Mouse (Mus musculus) midbrain, embryonic 13.5 days (tissue): ENCODE results near the gene Olfr671. TPM values are rescaled to one million over a fixed set of nuclear protein-coding genes. Genes with fewer than 3 reads are reported as not detected.
"Not testable (repeated sequence)": the region's sequence is repeated elsewhere in the genome, so short reads cannot be mapped to it uniquely, and the experiment has no call there.

Experiments used
- ATAC-seq: fragments of 200-750 bp; cut with Nextera tagmentation; 2 replicates; pipeline ENCODE4 v1.8.0; 2017; ENCODE audit warnings: mild to moderate bottlenecking, moderate TSS enrichment, moderate library complexity
- H3K27ac ChIP-seq: fragments of 300-500 bp; sonication (generic); 2 replicates; pipeline ENCODE4 v1.5.1; 2015; ENCODE audit warnings: inconsistent platforms, mild to moderate bottlenecking, moderate library complexity
- H3K27me3 ChIP-seq: fragments of 300-500 bp; sonication (generic); 2 replicates; pipeline ENCODE4 v1.6.1; 2015; ENCODE audit warnings: mild to moderate bottlenecking, inconsistent platforms
- H3K36me3 ChIP-seq: fragments of 300-500 bp; sonication (generic); 2 replicates; pipeline ENCODE4 v1.6.1; 2015; ENCODE audit warnings: mild to moderate bottlenecking, inconsistent platforms
- H3K4me1 ChIP-seq: fragments of 300-500 bp; sonication (generic); replicated peaks from 2 replicates; pipeline ENCODE4 v1.6.1; 2015; ENCODE audit warnings: inconsistent platforms
- H3K4me2 ChIP-seq: fragments of 300-500 bp; sonication (generic); replicated peaks from 2 replicates; pipeline ENCODE4 v1.6.1; 2015; ENCODE audit warnings: moderate library complexity, mild to moderate bottlenecking, inconsistent platforms
- H3K4me3 ChIP-seq: fragments of 300-500 bp; sonication (generic); replicated peaks from 2 replicates; pipeline ENCODE4 v1.5.1; 2015; ENCODE audit warnings: mild to moderate bottlenecking, inconsistent platforms
- H3K9ac ChIP-seq: fragments of 300-500 bp; sonication (generic); replicated peaks from 2 replicates; pipeline ENCODE4 v1.6.1; 2015; ENCODE audit warnings: mild to moderate bottlenecking, inconsistent platforms
- H3K9me3 ChIP-seq: fragments of 300-500 bp; sonication (generic); 2 replicates; pipeline ENCODE4 v1.6.1; 2016; ENCODE audit warnings: mild to moderate bottlenecking, inconsistent platforms
- WGBS: fragments of 180-500 bp; shearing (Covaris S2); methylation state at CpG from one replicate; pipeline ENCODE4 v1.1.7; 2015; 5-methylcytosine and 5-hydroxymethylcytosine counted together
- polyA plus RNA-seq: library from polyadenylated mRNA; unstranded; fragments of >200 nt; fragmentation: Nextera tagmentation; extraction: Ambion mirVana; gene quantifications from 2 replicates; pipeline ENCODE4 v1.2.1, GENCODE M21; 2015

Gene Olfr671
- polyA plus RNA-seq = not detected in 2 replicates

DNA sequence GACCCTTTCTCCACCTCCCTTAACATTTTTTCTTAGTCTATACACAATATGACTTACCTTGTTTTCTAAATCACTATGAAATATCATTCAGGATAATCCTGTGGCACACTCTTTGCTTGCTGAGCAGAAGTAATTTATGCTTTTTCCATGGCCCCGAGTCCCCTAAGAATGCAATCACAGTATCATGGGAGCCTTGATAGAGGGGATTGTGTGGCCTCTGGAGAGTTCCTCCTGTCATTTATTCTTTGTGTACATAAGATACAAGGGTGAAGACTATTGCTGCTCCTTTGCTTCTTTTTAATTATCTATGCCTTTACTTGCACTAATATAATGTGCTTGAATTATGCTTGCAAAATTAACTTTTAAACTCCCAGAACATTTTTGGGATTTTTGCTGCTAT, at the start of gene Olfr671:
Gene Olfr671, minus strand, starts transcription at position 101 of the 400 bp plus-strand sequence.
- no peaks in the 10 kb centered on the region for H3K36me3 ChIP-seq
- H3K4me3 ChIP-seq = no peak within 1 kb of the TSS
- no peak within 1 kb of the TSS for H3K27ac ChIP-seq
- H3K9ac ChIP-seq = no peak within 1 kb of the TSS
- ATAC-seq = no peak
- H3K4me1 ChIP-seq = no peaks in the 10 kb centered on the region
- H3K9me3 ChIP-seq = no peaks in the 10 kb centered on the region
- H3K27me3 ChIP-seq = no peaks in the 10 kb centered on the region
- WGBS = 76% methylated on average over 1 of the region's 1 CpGs
- no peak within 1 kb of the TSS for H3K4me2 ChIP-seq

- Histone ChIP-seq H3K9ac (no peak within 1 kb of the TSS), H3K4me2 (no peak within 1 kb of the TSS), H3K4me3 (no peak within 1 kb of the TSS), H3K27ac (no peak within 1 kb of the TSS), H3K27me3 (no peaks in the 10 kb centered on the region), H3K4me1 (no peaks in the 10 kb centered on the region), H3K36me3 (no peaks in the 10 kb centered on the region), H3K9me3 (no peaks in the 10 kb centered on the region)
- ATAC-seq = no peak
- WGBS = 68% methylated on average over 1 of the region's 1 CpGs
Observed at GRCm38 (mm10) chr7:105028360-105028759, 49.4 kb upstream of the Olfr671 start, which contains the start of gene Olfr675. TSS of gene Olfr675 (minus strand) at chr7:105028460.

GRCm38 (mm10) chr7:105022530-105022929, 43.6 kb upstream of the Olfr671 start:
- Histone ChIP-seq H3K9me3 (no peaks in the 10 kb centered on the region), H3K36me3 (no peaks in the 10 kb centered on the region), H3K4me3 (no peak overlapping the region), H3K9ac (no peak overlapping the region), H3K27me3 (no peaks in the 10 kb centered on the region), H3K27ac (no peak overlapping the region), H3K4me2 (no peak overlapping the region), H3K4me1 (no peaks in the 10 kb centered on the region)
- 69% methylated on average over 1 of the region's 1 CpGs for WGBS
- ATAC-seq = no peak

GRCm38 (mm10) chr7:105001929-105002328, 23.0 kb upstream of the Olfr671 start, which contains the start of gene Olfr672:
TSS of gene Olfr672 (minus strand) at chr7:105002029.
- Histone ChIP-seq H3K4me3 (no peak within 1 kb of the TSS), H3K9me3 (no peaks in the 10 kb centered on the region)

GRCm38 (mm10) chr7:104972507-104972906, 6.4 kb downstream of the Olfr671 start:
- not testable (repeated sequence) for H3K36me3 ChIP-seq, H3K9me3 ChIP-seq, H3K27ac ChIP-seq, H3K4me1 ChIP-seq, ATAC-seq, H3K27me3 ChIP-seq, H3K9ac ChIP-seq, H3K4me2 ChIP-seq, H3K4me3 ChIP-seq
- 78% methylated on average over 2 of the region's 2 CpGs for WGBS

More at GRCm38 (mm10) chr7:105001929-105002328, 23.0 kb upstream of the Olfr671 start, which contains the start of gene Olfr672:
- Histone ChIP-seq H3K9ac (no peak within 1 kb of the TSS), H3K36me3 (no peaks in the 10 kb centered on the region), H3K4me2 (no peak within 1 kb of the TSS), H3K4me1 (no peaks in the 10 kb centered on the region), H3K27me3 (no peaks in the 10 kb centered on the region), H3K27ac (no peak within 1 kb of the TSS)
- ATAC-seq = no peak

- no peaks in the 10 kb centered on the region for H3K27me3 ChIP-seq
- H3K4me3 ChIP-seq = no peak within 1 kb of the TSS
- no peak for ATAC-seq
- H3K27ac ChIP-seq = no peak within 1 kb of the TSS
- H3K36me3 ChIP-seq = no peaks in the 10 kb centered on the region
- no peak within 1 kb of the TSS for H3K9ac ChIP-seq
- no peak within 1 kb of the TSS for H3K4me2 ChIP-seq
- WGBS = 74% methylated on average over 1 of the region's 1 CpGs
- no peaks in the 10 kb centered on the region for H3K9me3 ChIP-seq
- H3K4me1 ChIP-seq = no peaks in the 10 kb centered on the region
Observed at GRCm38 (mm10) chr7:104962520-104962919, 16.4 kb downstream of the Olfr671 start, which contains the start of gene Olfr670. TSS of gene Olfr670 (minus strand) at chr7:104962620.

DNA sequence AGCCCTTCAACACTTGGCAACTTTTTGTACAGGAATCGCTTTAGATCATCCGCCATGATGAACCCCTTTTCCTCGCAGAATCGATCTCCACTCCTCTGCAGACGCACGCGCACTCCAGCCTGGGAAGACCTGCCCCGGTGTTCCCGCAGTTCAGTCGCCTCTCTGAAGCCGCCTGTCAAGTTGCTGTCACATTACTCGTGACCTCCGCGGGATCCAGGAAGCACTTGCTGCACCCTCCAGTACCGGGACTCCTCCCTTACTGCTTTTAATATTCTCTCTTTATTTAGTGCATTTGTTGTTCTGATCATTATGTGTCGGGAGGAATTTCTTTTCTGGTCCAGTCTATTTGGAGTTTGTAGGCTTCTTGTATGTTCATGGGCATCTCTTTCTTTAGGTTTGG, 28.7 kb downstream of the Olfr671 start:
- not testable (repeated sequence) for ATAC-seq, H3K27me3 ChIP-seq, H3K4me2 ChIP-seq, H3K27ac ChIP-seq, H3K36me3 ChIP-seq, H3K9me3 ChIP-seq, H3K9ac ChIP-seq, H3K4me1 ChIP-seq, H3K4me3 ChIP-seq
- WGBS = 93% methylated on average over 16 of the region's 16 CpGs

GRCm38 (mm10) chr7:104933940-104934339, 45.0 kb downstream of the Olfr671 start, which contains the start of gene Olfr669:
TSS of gene Olfr669 (plus strand) at chr7:104934240.
- 95% methylated on average over 1 of the region's 1 CpGs for WGBS
- no peaks in the 10 kb centered on the region for H3K4me1 ChIP-seq

GRCm38 (mm10) chr7:104927957-104928356, 51.0 kb downstream of the Olfr671 start, which contains the start of gene Olfr668:
TSS of gene Olfr668 (minus strand) at chr7:104928057.
- Histone ChIP-seq H3K9ac (no peak within 1 kb of the TSS), H3K27me3 (no peaks in the 10 kb centered on the region), H3K4me2 (no peak within 1 kb of the TSS), H3K4me1 (no peaks in the 10 kb centered on the region), H3K27ac (no peak within 1 kb of the TSS), H3K36me3 (no peaks in the 10 kb centered on the region), H3K9me3 (no peaks in the 10 kb centered on the region), H3K4me3 (no peak within 1 kb of the TSS)
- WGBS = 85% methylated on average over 1 of the region's 1 CpGs
- no peak for ATAC-seq

More at GRCm38 (mm10) chr7:104933940-104934339, 45.0 kb downstream of the Olfr671 start, which contains the start of gene Olfr669:
- Histone ChIP-seq H3K9ac (no peak within 1 kb of the TSS), H3K4me3 (no peak within 1 kb of the TSS), H3K36me3 (no peaks in the 10 kb centered on the region), H3K9me3 (no peaks in the 10 kb centered on the region), H3K27ac (no peak within 1 kb of the TSS), H3K4me2 (no peak within 1 kb of the TSS), H3K27me3 (no peaks in the 10 kb centered on the region)
- ATAC-seq = no peak

Other genes starting within 250 kb of the Olfr671 start
- not detected in 2 replicates for gene Usp17le, start 201.7 kb downstream of the Olfr671 start, polyA plus RNA-seq
- gene Usp17lb, start 136.5 kb downstream of the Olfr671 start, polyA plus RNA-seq = not detected in 2 replicates
- not detected in 2 replicates for gene Usp17la, start 122.1 kb downstream of the Olfr671 start, polyA plus RNA-seq
- gene Olfr665, start 101.1 kb downstream of the Olfr671 start, polyA plus RNA-seq = not detected in 2 replicates
- not detected in 2 replicates for gene Olfr666, start 83.2 kb downstream of the Olfr671 start, polyA plus RNA-seq
- gene Olfr667, start 57.6 kb downstream of the Olfr671 start, polyA plus RNA-seq = not detected in 2 replicates
- gene Olfr668, start 51.1 kb downstream of the Olfr671 start, polyA plus RNA-seq = not detected in 2 replicates
- not detected in 2 replicates for gene Olfr669, start 44.9 kb downstream of the Olfr671 start, polyA plus RNA-seq
- gene Olfr670, start 16.5 kb downstream of the Olfr671 start, polyA plus RNA-seq = not detected in 2 replicates
- gene Olfr672, start 22.9 kb upstream of the Olfr671 start, polyA plus RNA-seq = not detected in 2 replicates
- not detected in 2 replicates for gene Olfr675, start 49.3 kb upstream of the Olfr671 start, polyA plus RNA-seq
- not detected in 2 replicates for gene Olfr676, start 53.6 kb upstream of the Olfr671 start, polyA plus RNA-seq
- gene Olfr677, start 72.2 kb upstream of the Olfr671 start, polyA plus RNA-seq = not detected in 2 replicates
- not detected in 2 replicates for gene Olfr678, start 85.3 kb upstream of the Olfr671 start, polyA plus RNA-seq
- gene Olfr679, start 102.1 kb upstream of the Olfr671 start, polyA plus RNA-seq = not detected in 2 replicates
- not detected in 2 replicates for gene Olfr680-ps1, start 113.7 kb upstream of the Olfr671 start, polyA plus RNA-seq
- gene Olfr681, start 137.7 kb upstream of the Olfr671 start, polyA plus RNA-seq = not detected in 2 replicates
- not detected in 2 replicates for gene Olfr683, start 167.9 kb upstream of the Olfr671 start, polyA plus RNA-seq
- gene Olfr684, start 184.5 kb upstream of the Olfr671 start, polyA plus RNA-seq = not detected in 2 replicates
- gene Olfr685, start 206.9 kb upstream of the Olfr671 start, polyA plus RNA-seq = not detected in 2 replicates
- not detected in 2 replicates for gene Olfr686, start 228.4 kb upstream of the Olfr671 start, polyA plus RNA-seq